Mouse (Mus musculus) layer of hippocampus, postnatal 36 days (tissue): Measurements from ENCODE around the gene Gm3415. TPM values are rescaled to one million over a fixed set of nuclear protein-coding genes. Genes with fewer than 3 reads are reported as not detected.
"Not testable (repeated sequence)": the region's sequence is repeated elsewhere in the genome, so short reads cannot be mapped to it uniquely, and the experiment has no call there.

Experiments used
- DNase-seq, 2 experiments: peaks; one replicate each; pipeline ENCODE4 v3.0.0; 2022
- total RNA-seq, 2 experiments: library from RNA; stranded (reverse); gene quantifications; 2 replicates each; pipeline ENCODE4 v1.2.3; 2021

Gene Gm3415
- not detected for total RNA-seq

GRCm38 (mm10) chr5:146555836-146556235 lies at the start of gene Gm3415:
TSS of gene Gm3415 (plus strand) at chr5:146556136.
- not testable (repeated sequence) for DNase-seq

- not testable (repeated sequence) for DNase-seq
Observed at GRCm38 (mm10) chr5:146513823-146514222, 42.1 kb upstream of the Gm3415 start, which contains the start of gene Gm3402. TSS of gene Gm3402 (plus strand) at chr5:146514123.

GRCm38 (mm10) chr5:146525501-146525900 lies 30.4 kb upstream of the Gm3415 start, which contains the start of gene Gm3404:
TSS of gene Gm3404 (plus strand) at chr5:146525801.
- DNase-seq = not testable (repeated sequence)

GRCm38 (mm10) chr5:146537347-146537746 lies 18.6 kb upstream of the Gm3415 start, which contains the start of gene Gm3409:
TSS of gene Gm3409 (plus strand) at chr5:146537647.
- DNase-seq = not testable (repeated sequence)

GRCm38 (mm10) chr5:146564259-146564658 lies 8.3 kb downstream of the Gm3415 start:
- DNase-seq = no peak

- no peak for DNase-seq
Observed at GRCm38 (mm10) chr5:146567054-146567453, 11.1 kb downstream of the Gm3415 start.

GRCm38 (mm10) chr5:146570179-146570578 lies 14.2 kb downstream of the Gm3415 start:
- not testable (repeated sequence) for DNase-seq

GRCm38 (mm10) chr5:146571830-146572734 lies 16.1 kb downstream of the Gm3415 start:
- peak; percentile 75 for DNase-seq

- not testable (repeated sequence) for DNase-seq
Observed at GRCm38 (mm10) chr5:146572735-146573042, 16.8 kb downstream of the Gm3415 start.

GRCm38 (mm10) chr5:146576668-146577067 lies 20.7 kb downstream of the Gm3415 start:
- DNase-seq = no peak

GRCm38 (mm10) chr5:146584156-146584477 lies 28.2 kb downstream of the Gm3415 start:
- peak; percentile 31 to 38 for DNase-seq

GRCm38 (mm10) chr5:146584478-146585306 lies 28.8 kb downstream of the Gm3415 start, which contains the start of gene Gpr12:
TSS of gene Gpr12 (minus strand) at chr5:146585239.
- peak; percentile 40 to 48 for DNase-seq

- DNase-seq = no peak
Observed at GRCm38 (mm10) chr5:146585307-146585651, 29.3 kb downstream of the Gm3415 start.

GRCm38 (mm10) chr5:146586357-146587070 lies 30.6 kb downstream of the Gm3415 start:
- DNase-seq = no peak

- DNase-seq = no peak
Observed at GRCm38 (mm10) chr5:146590987-146591386, 35.1 kb downstream of the Gm3415 start.

GRCm38 (mm10) chr5:146591636-146592035 lies 35.7 kb downstream of the Gm3415 start:
- peak; percentile 35 to 50 for DNase-seq

GRCm38 (mm10) chr5:146592580-146592979 lies 36.6 kb downstream of the Gm3415 start:
- DNase-seq = no peak

- no peak for DNase-seq
Observed at GRCm38 (mm10) chr5:146596612-146597502, 40.9 kb downstream of the Gm3415 start.

GRCm38 (mm10) chr5:146597503-146597874 lies 41.6 kb downstream of the Gm3415 start:
- no peak for DNase-seq

- DNase-seq = no peak
Observed at GRCm38 (mm10) chr5:146598215-146599119, 42.5 kb downstream of the Gm3415 start.
